Mouse (Mus musculus) inflammation-experienced regulatory T-cells, adult 6 months (primary cell): ENCODE data around the gene Trip6. TPM values are rescaled to one million over a fixed set of nuclear protein-coding genes. Genes with fewer than 3 reads are reported as not detected.
"Not testable (repeated sequence)": the region's sequence is repeated elsewhere in the genome, so short reads cannot be mapped to it uniquely, and the experiment has no call there.

Experiments used
- ATAC-seq: one replicate; pipeline ENCODE4 v1.8.0; 2017
- polyA plus RNA-seq, 3 experiments: library from polyadenylated mRNA; unstranded; fragments of 100-300 nt; shearing (Covaris generic); gene quantifications; one replicate each; pipeline ENCODE4 v1.2.1; 2017

Trip6 gene
- polyA plus RNA-seq, 3 experiments from 2014 or later: 1.4 to 1.7 (median 1.6) TPM

- ATAC-seq: no peak
Observed at GRCm38 (mm10) chr5:137297126-137297525, 17.1 kb downstream of the Trip6 start.

DNA sequence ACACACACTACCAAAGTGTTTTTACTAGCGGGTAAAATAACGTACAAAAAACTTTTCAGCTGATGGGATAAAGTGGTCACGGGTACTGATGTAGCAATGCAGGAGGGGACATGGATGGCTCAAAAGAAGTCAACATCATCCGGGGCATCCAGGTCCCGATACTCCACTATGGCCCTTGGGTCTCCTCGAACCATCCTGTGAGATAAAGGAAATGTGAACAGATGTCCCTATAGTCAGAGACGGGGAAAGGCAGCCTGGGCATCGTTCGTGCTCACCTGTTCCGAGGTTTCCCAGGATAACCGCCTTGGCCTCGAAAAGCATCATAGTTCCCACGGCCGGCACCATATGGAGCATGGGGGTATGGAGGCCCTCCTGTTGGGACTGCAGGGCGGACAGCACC, 18.5 kb downstream of the Trip6 start:
- no peak for ATAC-seq

DNA sequence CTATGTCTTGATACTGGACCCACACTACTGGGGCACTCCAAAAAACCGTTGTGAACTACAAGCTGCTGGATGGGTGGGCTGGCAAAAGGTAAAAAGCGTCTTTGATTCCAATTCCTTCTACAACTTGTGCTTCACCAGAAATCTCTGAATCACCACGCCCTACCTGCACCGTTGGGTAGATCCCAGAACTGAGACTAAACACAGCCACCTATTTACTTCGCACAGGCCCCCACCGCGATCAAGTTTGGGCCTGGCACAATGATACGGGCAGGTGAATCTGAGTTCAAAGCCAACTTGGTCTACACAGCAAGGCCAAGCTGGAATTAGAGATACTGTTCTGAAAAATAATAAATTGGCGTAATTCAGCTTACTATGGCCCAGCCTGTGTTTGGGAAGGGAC, 18.9 kb downstream of the Trip6 start:
- no peak for ATAC-seq

DNA sequence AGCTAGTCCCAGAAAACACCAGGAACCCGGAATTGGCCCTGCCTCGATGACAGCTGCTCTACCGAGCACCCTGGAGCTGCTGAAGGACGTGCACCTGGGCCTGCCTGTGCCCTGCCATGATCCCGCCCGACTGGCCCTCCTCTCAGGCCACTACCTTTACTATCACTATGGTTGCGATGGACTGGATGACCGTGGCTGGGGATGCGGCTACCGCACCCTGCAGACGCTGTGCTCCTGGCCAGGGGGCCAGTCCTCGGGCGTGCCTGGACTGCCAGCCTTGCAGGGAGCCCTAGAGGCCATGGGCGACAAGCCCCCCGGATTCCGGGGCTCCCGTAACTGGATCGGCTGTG, 19.5 kb downstream of the Trip6 start:
- peak; percentile 25 for ATAC-seq

DNA sequence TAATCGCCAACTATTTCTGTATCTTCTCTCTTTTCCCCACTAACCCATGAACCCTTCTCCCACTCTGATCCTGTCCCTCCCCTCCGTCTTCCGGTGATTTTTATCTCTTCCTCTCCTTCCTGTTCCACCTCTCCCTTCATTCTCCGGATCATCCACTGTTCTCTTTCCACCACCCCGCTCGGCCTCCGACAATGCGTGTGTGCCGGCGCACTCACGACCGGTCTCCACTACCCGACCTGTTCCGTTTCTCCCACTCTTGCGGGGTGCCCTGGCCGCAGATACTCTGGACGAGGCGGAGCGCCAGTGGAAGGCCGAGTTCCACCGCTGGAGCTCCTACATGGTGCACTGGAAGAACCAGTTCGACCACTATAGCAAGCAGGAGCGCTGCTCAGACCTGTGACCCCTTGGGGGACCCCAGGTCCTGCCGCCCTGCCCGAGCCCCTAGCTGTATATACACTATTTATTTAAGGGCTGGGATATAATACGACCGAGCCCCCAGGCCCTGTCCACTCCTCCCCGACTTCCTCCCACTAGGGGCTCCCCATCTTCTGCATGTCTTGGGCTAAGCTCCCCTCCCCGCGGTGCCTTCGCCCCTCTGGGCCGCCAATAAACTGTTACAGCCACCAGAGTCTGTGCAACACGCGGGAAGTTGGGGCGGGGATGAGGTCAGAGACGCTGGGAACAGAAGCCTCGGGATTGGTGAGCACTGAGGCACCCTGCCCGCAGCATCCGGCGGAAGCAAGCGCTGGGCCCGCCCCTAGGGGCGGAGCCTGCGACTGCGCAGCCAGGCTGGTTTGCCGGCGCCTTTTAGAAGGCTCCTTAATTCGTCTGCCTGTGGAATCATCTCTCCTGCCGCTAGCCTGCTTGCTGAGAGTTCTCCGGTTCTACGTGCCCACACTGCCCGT, 20.1 kb downstream of the Trip6 start, which contains the start of gene Ufsp1:
TSS of gene Ufsp1 (plus strand) at position 791 of the 905 bp plus-strand sequence.
- peak; percentile 96 for ATAC-seq

- no peak for ATAC-seq
Observed at GRCm38 (mm10) chr5:137293282-137293681, 20.9 kb downstream of the Trip6 start.

- no peak for ATAC-seq
Observed at GRCm38 (mm10) chr5:137291381-137291926, 22.8 kb downstream of the Trip6 start.

- no peak for ATAC-seq
Observed at GRCm38 (mm10) chr5:137290677-137291076, 23.5 kb downstream of the Trip6 start.

DNA sequence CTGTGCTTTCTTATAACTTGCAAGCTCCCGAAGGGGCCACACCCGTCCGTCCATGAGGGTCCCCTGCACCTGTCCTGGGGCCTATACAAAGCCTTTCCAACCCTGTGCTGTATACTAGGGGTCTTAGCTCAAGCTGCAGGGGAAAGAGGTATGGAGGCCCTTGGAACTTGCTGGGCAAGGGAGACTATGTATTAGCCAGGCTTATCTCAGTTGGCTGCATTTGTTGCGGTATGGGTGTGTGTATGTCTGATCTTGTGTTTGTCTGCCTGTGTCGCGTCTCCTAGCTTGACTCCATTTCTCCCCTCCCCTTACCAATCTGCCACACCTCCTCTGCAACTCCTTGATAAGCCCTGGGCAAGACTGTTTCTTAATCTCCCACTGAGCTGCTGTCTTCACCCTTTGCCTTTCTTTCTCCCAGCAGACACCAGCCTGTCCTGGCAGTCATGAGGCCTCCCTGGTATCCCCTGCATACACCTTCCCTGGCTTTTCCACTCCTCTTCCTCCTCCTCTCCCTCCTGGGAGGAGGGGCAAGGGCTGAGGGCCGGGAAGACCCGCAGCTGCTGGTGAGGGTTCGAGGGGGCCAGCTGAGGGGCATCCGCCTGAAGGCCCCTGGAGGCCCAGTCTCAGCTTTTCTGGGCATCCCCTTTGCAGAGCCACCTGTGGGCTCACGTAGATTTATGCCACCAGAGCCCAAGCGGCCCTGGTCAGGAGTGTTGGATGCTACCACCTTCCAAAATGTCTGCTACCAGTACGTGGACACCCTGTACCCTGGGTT, 24.4 kb downstream of the Trip6 start:
- ATAC-seq: no peak

DNA sequence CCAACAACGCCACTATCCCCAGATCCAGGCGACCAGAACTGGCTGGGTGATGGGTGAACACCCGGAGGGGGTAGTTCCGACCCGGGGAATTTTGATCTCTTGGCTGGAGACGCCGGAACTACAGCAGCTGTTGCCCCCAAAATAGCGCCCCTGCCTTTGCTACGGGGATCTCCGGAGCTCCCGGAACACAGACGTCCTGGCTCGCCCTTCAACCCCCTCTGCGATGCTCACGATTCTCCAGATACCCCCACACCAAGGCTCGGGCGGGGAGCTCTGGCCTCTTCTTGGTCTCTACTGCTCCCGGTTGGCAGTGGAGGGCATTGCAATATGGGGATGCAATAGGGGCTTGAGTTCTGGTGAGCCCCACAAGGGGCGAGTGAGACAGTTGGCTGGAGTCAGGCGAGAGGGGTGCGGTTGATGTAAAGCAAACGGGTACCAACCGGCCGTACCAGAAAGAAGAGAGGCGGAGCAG, 25.2 kb downstream of the Trip6 start:
- no peak for ATAC-seq

- peak; percentile 25 for ATAC-seq
Observed at GRCm38 (mm10) chr5:137287953-137288743, 26.1 kb downstream of the Trip6 start.

DNA sequence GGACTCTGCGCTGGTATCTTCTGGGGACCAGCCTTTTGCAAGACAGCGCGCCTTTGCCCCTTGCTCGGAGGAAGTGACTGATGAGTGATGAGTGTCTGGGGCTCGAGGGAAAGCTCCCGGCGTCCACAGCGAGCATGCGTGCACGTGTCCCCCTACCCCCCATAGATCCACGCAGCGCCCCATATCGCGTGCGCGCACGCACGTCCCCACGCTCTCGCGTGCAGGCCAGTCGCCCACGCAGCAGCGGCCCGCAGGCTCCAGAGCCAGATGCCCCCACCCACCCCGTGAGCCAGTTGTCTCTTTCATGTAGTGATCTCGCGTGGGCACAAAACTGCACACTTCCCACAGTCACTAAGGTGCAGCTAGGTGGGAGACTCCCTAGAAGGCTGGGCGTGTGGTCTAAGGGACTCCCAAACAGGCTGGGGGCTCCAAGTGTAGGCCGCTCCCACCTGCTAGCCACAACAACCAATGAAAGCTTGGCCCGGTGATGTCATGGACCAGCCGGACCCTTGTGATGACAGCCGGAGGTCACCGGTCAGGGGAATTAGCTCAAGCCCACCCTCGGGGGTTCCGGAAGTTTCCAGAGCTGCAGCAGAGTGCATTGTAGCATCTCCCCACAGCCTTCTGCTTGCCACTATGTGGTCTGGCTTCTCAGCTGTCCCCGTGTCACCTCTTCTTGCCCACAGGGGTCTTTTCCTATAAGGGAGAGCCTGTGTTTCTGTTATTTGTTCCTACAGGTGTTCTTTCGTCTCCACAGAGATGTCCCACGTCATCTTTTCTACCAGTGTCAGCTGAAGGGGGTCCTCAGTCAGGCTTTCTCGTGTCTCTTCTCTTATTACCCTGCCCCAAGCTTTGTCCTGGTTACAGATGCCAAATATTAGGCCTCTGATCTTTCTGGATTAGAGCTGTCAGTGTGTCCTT, 26.9 kb downstream of the Trip6 start, which contains the start of gene Ache:
TSS of gene Ache (plus strand) at position 488 of the 921 bp plus-strand sequence.
- ATAC-seq: peak; percentile 27

DNA sequence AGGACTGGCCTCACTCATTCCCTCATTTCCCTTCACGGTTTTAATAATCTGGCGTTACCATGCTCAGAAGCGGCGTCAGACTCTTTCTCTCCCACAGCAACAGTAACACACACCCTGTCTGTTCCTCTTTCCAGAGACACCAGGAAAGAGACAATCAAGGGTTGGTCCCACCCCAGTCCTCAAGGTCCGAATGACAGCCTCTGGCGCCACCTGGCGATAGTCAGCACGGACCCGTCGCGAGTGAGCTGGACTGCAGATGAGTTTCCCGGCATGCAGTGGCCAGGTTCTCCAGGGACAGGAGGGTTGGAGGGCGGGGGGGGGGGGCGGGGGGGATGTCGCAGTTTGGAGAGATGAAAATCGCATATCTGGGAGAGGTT, 27.6 kb downstream of the Trip6 start:
- no peak for ATAC-seq

DNA sequence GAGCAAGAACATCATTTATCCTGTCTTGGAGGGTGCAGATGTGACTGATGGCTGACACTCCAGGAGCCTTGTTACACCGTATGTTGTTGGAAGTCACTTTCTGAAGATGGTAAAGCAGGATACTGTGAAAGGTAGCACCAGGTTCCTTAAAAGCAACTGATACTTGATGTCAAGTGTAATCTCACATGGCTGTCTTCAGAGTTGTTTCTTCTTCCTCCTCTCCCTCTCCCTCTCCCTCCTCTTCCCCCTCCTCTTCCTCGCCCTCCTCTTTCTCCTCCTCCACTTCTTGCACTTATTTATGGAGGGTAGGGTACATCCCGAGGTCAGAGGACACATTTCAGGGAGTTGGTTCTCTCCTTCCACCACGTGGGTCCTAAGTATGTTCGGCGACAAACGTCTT, 28.2 kb downstream of the Trip6 start:
- ATAC-seq: no peak

DNA sequence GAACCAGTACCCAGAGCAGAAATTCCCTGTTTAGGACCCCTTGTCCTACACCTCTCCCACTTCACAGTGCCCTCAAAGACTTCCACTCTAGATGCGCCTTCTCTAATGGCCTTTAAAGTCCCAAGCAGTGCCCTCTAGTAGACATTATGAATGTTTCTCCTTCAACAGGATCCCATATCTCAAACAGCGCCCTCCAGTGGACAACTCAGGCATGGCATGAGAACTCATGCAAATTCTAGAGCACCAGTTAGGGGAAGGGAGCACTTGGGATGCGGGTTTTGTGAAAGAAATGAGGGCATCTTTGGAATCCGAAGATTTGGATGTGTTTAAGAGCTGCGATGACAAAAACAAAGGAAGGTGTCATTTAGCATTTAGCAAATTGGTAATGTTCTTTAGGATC, 29.2 kb downstream of the Trip6 start:
- no peak for ATAC-seq

DNA sequence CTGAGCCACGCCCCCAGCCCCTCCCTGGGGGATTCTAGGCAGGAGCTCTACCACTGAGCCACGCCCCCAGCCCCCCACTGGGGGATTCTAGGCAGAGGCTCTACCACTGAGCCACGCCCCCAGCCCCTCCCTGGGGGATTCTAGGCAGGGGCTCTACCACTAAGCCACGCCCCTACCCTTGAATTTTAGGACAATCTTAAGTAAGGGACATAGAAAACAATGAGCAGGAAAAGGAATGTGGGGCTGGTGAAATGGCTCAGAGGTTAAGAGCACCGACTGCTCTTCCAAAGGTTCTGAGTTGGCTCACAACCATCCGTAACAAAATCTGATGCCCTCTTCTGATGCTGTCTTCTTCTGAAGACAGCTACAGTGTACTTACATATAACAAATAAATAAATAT, 29.8 kb downstream of the Trip6 start:
- not testable (repeated sequence) for ATAC-seq

DNA sequence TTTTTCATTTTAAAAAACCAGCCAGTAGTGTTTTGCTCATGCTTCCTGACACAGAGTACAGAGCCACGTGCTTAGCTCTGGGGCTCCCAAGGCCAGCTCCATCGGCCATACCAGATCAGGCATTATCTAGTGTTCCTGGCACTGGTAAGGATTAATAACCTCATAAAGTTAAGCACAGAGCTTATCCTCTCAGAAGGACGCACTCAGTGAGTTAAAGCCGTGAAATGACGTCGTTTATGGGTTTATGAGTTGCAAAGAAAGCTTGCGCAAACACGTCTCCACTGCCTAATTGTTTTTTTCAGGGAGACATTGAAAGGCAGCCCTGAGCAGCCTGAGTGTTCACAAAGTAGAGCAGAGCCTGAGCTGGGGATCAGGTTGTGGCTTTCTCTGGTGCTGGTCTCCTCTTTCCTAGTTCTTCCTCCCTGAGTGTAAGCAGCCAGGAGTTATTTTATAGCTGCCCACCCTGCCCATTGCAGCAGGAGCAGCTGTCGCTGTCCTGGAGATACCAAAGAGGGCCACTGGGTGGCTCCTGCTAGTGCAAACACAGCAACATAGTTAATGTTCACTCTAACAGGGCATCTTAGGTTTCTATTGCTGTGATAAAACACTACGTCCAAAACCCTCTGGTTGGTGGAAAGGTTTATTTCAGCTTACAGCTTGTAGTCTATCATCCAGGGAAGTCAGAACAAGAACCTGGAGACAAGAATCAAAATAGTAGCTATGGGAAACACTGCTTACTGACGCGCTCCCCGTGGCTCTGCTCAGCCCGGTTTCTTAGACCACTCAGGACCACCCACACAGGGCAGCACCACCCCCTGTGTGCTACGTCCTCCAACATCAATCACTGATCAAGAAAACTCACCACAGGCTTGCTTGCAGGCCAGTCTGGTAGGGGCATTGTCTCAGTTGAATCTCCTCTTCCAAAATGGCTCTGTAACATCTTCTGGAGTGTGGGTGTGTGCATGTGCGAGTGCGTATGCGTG, 36.6 kb downstream of the Trip6 start:
- no peak for ATAC-seq

- peak; percentile 80 for ATAC-seq
Observed at GRCm38 (mm10) chr5:137268131-137268910, 45.9 kb downstream of the Trip6 start.

DNA sequence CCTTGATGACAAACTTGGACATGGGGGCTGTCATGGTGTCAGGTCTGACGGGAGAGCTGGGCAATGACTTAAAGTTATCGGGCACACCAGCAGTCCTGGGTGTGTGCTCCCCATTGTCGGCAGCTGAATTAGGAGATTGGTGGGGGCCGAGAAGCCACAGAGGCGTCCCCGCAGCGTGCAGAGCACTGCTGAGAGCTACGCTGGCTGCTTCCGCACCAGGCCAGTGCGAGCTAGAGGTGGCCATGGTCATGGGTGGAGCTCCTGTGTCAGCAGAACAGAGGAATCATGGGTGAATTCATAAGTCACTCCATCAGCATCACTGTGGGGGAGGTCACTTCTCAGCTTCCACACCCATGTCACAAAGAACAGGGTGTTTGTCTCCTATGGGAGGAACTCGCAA, 49.4 kb downstream of the Trip6 start:
- ATAC-seq: no peak
